Mouse (Mus musculus) liver, embryonic 14.5 days (tissue): ENCODE data around the gene Hyal2. TPM values are rescaled to one million over a fixed set of nuclear protein-coding genes. Genes with fewer than 3 reads are reported as not detected.

Experiments
- ATAC-seq: fragments of 200-750 bp; cut with Nextera tagmentation; 2 replicates; pipeline ENCODE4 v1.8.0; 2017; ENCODE audit warnings: moderate number of reproducible peaks, mild to moderate bottlenecking, moderate library complexity; ENCODE audit not compliant: insufficient read depth
- DNase-seq, 3 experiments: peaks; one replicate each; pipeline ENCODE4 v3.0.0-alpha.2; 2012 to 2013; ENCODE audit warnings: low read depth in 3 of 3, low spot score in 3 of 3
- H3K27ac ChIP-seq: fragments of 300-500 bp; sonication (generic); 2 replicates; pipeline ENCODE4 v1.5.1; 2014; ENCODE audit warnings: moderate library complexity, mild to moderate bottlenecking, control low read depth, inconsistent platforms
- H3K27me3 ChIP-seq: fragments of 300-500 bp; sonication (generic); 2 replicates; pipeline ENCODE4 v1.6.1; 2014; ENCODE audit warnings: mild to moderate bottlenecking, low read length, moderate library complexity; ENCODE audit not compliant: control insufficient read depth, insufficient read depth
- H3K36me3 ChIP-seq: fragments of 300-500 bp; sonication (generic); replicated peaks from 2 replicates; pipeline ENCODE4 v1.6.1; 2014; ENCODE audit warnings: low read depth; ENCODE audit not compliant: control insufficient read depth, insufficient read depth
- H3K4me1 ChIP-seq, 2 experiments: fragments of 200-500 bp in 1 of 2; fragments of 300-500 bp in 1 of 2; sonication (generic) in 1 of 2; replicated peaks; 2 replicates each; pipeline ENCODE4 v1.6.1; 2012 to 2014; ENCODE audit warnings: antibody characterized with exemption in 1 of 2, inconsistent platforms in 1 of 2, low read length in 1 of 2; ENCODE audit not compliant: control insufficient read depth in 2 of 2, insufficient read depth in 2 of 2
- H3K4me2 ChIP-seq: fragments of 300-500 bp; sonication (generic); 2 replicates; pipeline ENCODE4 v1.6.1; 2014; ENCODE audit warnings: low read depth, mild to moderate bottlenecking, control low read depth, moderate library complexity
- H3K4me3 ChIP-seq, 2 experiments: fragments of 200-500 bp in 1 of 2; fragments of 300-500 bp in 1 of 2; sonication (generic) in 1 of 2; 2 replicates each; pipeline ENCODE4 v1.5.1; 2012 to 2014; ENCODE audit warnings: low read depth in 2 of 2, low read length in 2 of 2, mild to moderate bottlenecking in 2 of 2, control low read depth in 1 of 2, inconsistent platforms in 1 of 2, moderate library complexity in 1 of 2; ENCODE audit not compliant: insufficient read depth in 1 of 2
- H3K9ac ChIP-seq: fragments of 300-500 bp; sonication (generic); replicated peaks from 2 replicates; pipeline ENCODE4 v1.6.1; 2014; ENCODE audit warnings: mild to moderate bottlenecking, control low read depth, moderate library complexity
- H3K9me3 ChIP-seq: fragments of 300-500 bp; sonication (generic); 2 replicates; pipeline ENCODE4 v1.6.1; 2016; ENCODE audit warnings: low read length, mixed read lengths; ENCODE audit not compliant: control insufficient read depth
- CTCF ChIP-seq: IDR thresholded peaks from 2 replicates; pipeline ENCODE4 v1.5.1; 2016; ENCODE audit warnings: antibody characterized with exemption, low read depth, control low read depth
- EP300 ChIP-seq: IDR thresholded peaks from 2 replicates; pipeline ENCODE4 v1.6.1; 2016; ENCODE audit warnings: antibody characterized with exemption, low read depth
- WGBS: fragments of 180-500 bp; shearing (Covaris S2); extraction: QIAGEN DNeasy Blood & Tissue Kit; methylation state at CpG from one replicate; pipeline ENCODE4 v1.1.7; 2014; ENCODE audit not compliant: insufficient replicate concordance; 5-methylcytosine and 5-hydroxymethylcytosine counted together
- polyA plus RNA-seq, 2 experiments: library from polyadenylated mRNA; depleted of rRNA in 1 of 2; stranded (reverse) in 1 of 2; unstranded in 1 of 2; fragments of >200 nt; fragmentation: Nextera tagmentation in 1 of 2; extraction: Ambion mirVana in 1 of 2; gene quantifications; 2 replicates each; pipeline versions ENCODE4 v1.2.1 to v1.2.3; 2012 to 2014

The Hyal2 gene
- polyA plus RNA-seq, 2 experiments, result 19.9 to 47.0 TPM

DNA sequence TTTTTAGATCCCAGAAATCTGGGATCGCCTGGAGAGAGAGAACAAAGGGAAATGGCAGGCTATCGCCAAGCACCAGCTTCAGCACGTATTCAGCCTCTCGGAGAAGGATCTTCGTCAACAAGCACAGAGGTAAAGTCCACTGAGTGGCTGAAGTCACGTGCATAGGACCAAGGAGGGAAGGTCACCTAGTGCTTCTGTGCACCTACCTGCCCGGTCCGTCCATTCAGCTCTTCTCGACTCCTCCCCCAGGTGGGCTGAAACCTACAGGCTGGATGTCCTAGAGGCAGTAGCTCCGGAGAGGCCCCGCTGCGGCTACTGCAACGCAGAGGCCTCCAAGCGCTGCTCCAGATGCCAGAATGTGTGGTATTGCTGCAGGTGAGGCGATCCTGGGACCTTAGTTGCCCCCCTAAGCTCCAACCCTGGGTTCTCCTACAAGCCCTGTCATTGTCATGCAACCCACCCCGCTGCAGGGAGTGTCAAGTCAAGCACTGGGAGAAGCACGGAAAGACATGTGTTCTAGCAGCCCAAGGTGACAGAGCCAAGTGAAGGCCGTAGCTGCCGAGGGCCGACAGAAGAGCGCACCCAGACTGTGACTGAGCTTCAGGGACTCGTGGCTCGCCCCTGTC lies 17.1 kb upstream of the Hyal2 start:
- Histone ChIP-seq H3K4me3 (peak overlapping the region in 1 of 2 experiments; percentile 39; a peak in 2 of 4 replicates), H3K36me3 (no peaks in the 10 kb centered on the region), H3K27me3 (peaks cover 3% of the 10 kb centered on the region; the same call in 1 of the 2 replicates), H3K4me2 (peak overlapping the region; percentile 67), H3K9ac (no peak overlapping the region), H3K9me3 (no peaks in the 10 kb centered on the region), H3K27ac (no peak overlapping the region), H3K4me1 (peaks cover 31 to 38% of the 10 kb centered on the region in 2 experiments)
- no peak for DNase-seq
- 39% methylated on average over 23 of the region's 23 CpGs for WGBS
- ATAC-seq, result no peak
- TF ChIP-seq EP300 (no peak), CTCF (no peak)

DNA sequence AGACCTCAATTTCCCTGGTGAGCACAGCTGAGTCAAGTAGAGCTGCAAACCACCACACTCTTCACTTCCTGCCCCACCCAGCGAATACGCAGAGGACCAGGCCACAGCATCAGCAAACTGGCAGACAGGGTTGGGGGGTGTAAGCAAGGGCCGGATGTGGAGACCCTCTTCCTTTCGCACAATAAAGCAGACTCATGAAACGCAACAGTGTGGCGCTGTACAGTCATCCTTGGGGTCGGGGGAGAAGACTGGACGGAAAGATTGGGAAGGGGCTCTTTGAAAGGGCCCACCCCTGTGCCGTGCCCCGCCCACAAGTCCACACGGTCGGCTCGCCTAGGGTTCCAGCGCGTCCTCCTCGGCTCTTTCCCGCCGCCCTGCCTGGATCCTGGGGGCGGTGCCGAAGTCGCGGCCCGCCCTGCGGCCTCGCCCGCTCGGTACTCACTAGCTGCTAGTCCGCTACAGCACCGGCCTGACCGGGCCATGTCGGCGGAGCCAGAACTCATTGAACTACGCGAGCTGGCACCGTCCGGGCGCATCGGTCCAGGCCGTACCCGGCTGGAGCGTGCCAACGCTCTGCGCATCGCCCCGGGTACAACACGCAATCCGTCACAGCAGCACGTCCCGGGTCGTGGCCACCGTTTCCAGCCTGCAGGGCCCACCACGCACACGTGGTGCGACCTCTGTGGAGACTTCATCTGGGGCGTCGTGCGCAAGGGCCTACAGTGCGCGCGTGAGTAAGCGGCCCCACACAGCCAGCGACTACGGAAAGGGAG lies 16.4 kb upstream of the Hyal2 start, which contains the start of gene Rassf1:
Rassf1 (plus strand) TSS at position 439 of the 773 bp plus-strand sequence.
- H3K9me3 ChIP-seq, result no peaks in the 10 kb centered on the region
- DNase-seq (no peak), ATAC-seq (peak; percentile 27)
- H3K4me1 ChIP-seq, result peaks cover 34 to 45% of the 10 kb centered on the region in 2 experiments
- H3K4me3 ChIP-seq, result peak within 1 kb of the TSS; percentile 39 to 41
- peak within 1 kb of the TSS; percentile 67 for H3K4me2 ChIP-seq
- no peaks in the 10 kb centered on the region for H3K36me3 ChIP-seq
- H3K27me3 ChIP-seq, result peaks cover 3% of the 10 kb centered on the region; the same call in 1 of the 2 replicates
- no peak within 1 kb of the TSS for H3K27ac ChIP-seq
- 1% methylated on average over 63 of the region's 63 CpGs for WGBS
- peak within 1 kb of the TSS; percentile 58 for H3K9ac ChIP-seq
- TF ChIP-seq EP300, result no peak
- peak; percentile 5; the same call in 1 of the 2 replicates for TF ChIP-seq CTCF

DNA sequence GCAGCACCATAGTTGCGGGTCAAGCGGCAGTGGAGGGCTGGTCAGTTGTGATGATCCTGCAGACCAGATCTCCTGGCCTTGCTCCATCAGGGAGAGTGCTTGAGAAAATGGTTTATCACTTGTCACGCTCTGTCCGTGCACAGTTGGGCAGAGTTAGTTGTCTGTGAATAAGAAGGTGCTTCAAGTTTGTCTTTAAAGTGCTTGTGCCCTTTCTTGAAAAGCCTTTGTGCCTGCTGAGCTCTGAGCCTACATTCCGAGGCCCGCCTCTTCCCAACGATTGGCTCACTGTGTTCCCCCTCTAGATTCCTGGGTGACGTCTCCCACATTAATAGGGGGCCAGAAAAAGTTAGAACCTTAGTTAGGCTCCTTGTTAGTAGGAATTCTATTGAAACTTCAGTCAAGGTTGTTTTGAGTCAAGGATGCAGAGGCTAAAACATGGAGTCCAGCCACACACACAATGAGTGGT lies 15.8 kb upstream of the Hyal2 start:
- Histone ChIP-seq H3K4me2 (peak overlapping the region; percentile 67), H3K27me3 (peaks cover 3% of the 10 kb centered on the region; the same call in 1 of the 2 replicates), H3K36me3 (peaks cover 3% of the 10 kb centered on the region), H3K27ac (no peak overlapping the region), H3K4me3 (peak overlapping the region; percentile 39 to 41), H3K9ac (peak overlapping the region; percentile 58), H3K4me1 (peaks cover 36 to 46% of the 10 kb centered on the region in 2 experiments), H3K9me3 (no peaks in the 10 kb centered on the region)
- ATAC-seq (no peak), DNase-seq (no peak)
- WGBS, result 29% methylated on average over 8 of the region's 8 CpGs
- TF ChIP-seq CTCF (no peak), EP300 (no peak)

DNA sequence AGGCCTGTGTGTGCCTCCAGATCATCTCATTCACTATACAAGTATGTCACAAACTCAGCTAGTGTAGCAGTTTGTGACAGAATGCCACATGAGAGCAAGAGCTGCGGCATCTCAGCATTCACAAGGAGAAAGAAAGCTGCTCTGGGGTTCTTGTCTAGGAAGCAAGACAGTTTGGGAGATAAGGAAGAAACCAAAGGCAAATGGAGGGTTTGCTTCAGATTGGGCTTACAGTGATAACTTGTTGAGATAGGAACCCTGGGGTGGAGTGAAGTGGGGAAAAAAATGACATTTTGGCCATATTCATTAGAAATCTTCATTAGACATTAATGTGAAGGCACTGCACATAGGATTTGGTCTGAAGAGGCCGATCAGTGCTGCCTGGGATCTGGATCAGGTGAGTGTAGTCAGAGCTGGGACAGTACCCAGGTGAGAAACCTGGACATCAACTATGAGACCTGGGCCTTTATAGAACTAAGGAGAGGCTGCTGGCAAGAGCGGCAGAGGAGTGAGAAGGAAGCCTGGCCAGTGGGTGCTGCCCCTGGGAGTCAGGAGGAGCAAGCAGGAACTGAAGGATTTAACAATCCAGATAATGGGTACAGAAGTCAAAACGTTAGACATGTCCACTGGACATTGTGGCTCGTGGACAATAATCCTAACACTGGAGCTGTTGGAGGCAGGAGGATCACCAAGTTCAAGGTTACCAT lies 14.9 kb upstream of the Hyal2 start:
- no peak for TF ChIP-seq EP300
- no peak for TF ChIP-seq CTCF
- no peak overlapping the region for H3K4me3 ChIP-seq
- no peak for ATAC-seq
- peaks cover 12% of the 10 kb centered on the region for H3K36me3 ChIP-seq
- H3K4me2 ChIP-seq, result peak overlapping the region; percentile 90
- WGBS, result 49% methylated on average over 5 of the region's 5 CpGs
- peaks cover 3% of the 10 kb centered on the region; the same call in 1 of the 2 replicates for H3K27me3 ChIP-seq
- H3K4me1 ChIP-seq, result peaks cover 35 to 42% of the 10 kb centered on the region in 2 experiments
- H3K9ac ChIP-seq, result no peak overlapping the region
- no peak overlapping the region for H3K27ac ChIP-seq
- no peaks in the 10 kb centered on the region for H3K9me3 ChIP-seq
- DNase-seq, result no peak
